Mouse (Mus musculus): ENCODE data around the gene Gbx1.

Gbx1 gene

GRCm38 (mm10) chr5:24525360-24526189 lies 1.4 kb downstream of the Gbx1 start:
- no peak for DNase-seq (ENCODE audit: low read depth in 2 of 2, low spot score in 2 of 2)

GRCm38 (mm10) chr5:24524522-24524921 lies 2.5 kb downstream of the Gbx1 start:
- no peak for DNase-seq (ENCODE audit: low read depth in 2 of 2, low spot score in 2 of 2)

GRCm38 (mm10) chr5:24523806-24524205 lies 3.2 kb downstream of the Gbx1 start:
- no peak for DNase-seq (ENCODE audit: low read depth in 2 of 2, low spot score in 2 of 2)

GRCm38 (mm10) chr5:24521366-24521765 lies 5.6 kb downstream of the Gbx1 start:
- no peak for DNase-seq (ENCODE audit: low read depth in 2 of 2, low spot score in 2 of 2)

- no peak for DNase-seq (ENCODE audit: low read depth in 2 of 2, low spot score in 2 of 2)
These were observed 14.7 kb downstream of the Gbx1 start for GRCm38 (mm10) chr5:24512271-24512670.

- DNase-seq (ENCODE audit: low read depth in 2 of 2, low spot score in 2 of 2), result no peak
These were observed 16.4 kb downstream of the Gbx1 start for GRCm38 (mm10) chr5:24510635-24511034.

GRCm38 (mm10) chr5:24508406-24508805 lies 18.6 kb downstream of the Gbx1 start:
- DNase-seq (ENCODE audit: low read depth in 2 of 2, low spot score in 2 of 2), result no peak

GRCm38 (mm10) chr5:24505513-24505912 lies 21.5 kb downstream of the Gbx1 start:
- DNase-seq (ENCODE audit: low read depth in 2 of 2, low spot score in 2 of 2), result no peak

GRCm38 (mm10) chr5:24502786-24503185 lies 24.2 kb downstream of the Gbx1 start:
- no peak for DNase-seq (ENCODE audit: low read depth in 2 of 2, low spot score in 2 of 2)

- DNase-seq (ENCODE audit: low read depth in 2 of 2, low spot score in 2 of 2), result no peak
These were observed 26.2 kb downstream of the Gbx1 start for GRCm38 (mm10) chr5:24500851-24501250.

GRCm38 (mm10) chr5:24499113-24499512 lies 27.9 kb downstream of the Gbx1 start:
- no peak for DNase-seq (ENCODE audit: low read depth in 2 of 2, low spot score in 2 of 2)

GRCm38 (mm10) chr5:24497526-24497925 lies 29.5 kb downstream of the Gbx1 start:
- no peak for DNase-seq (ENCODE audit: low read depth in 2 of 2, low spot score in 2 of 2)

- DNase-seq (ENCODE audit: low read depth in 2 of 2, low spot score in 2 of 2), result no peak
These were observed 30.2 kb downstream of the Gbx1 start for GRCm38 (mm10) chr5:24496756-24497155.

- DNase-seq (ENCODE audit: low read depth in 2 of 2, low spot score in 2 of 2), result no peak
These were observed 32.0 kb downstream of the Gbx1 start for GRCm38 (mm10) chr5:24495019-24495418.

GRCm38 (mm10) chr5:24492546-24493285 lies 34.3 kb downstream of the Gbx1 start:
- no peak for DNase-seq (ENCODE audit: low read depth in 2 of 2, low spot score in 2 of 2)

- no peak for DNase-seq (ENCODE audit: low read depth in 2 of 2, low spot score in 2 of 2)
These were observed 36.5 kb downstream of the Gbx1 start for GRCm38 (mm10) chr5:24490413-24490920.

- no peak for DNase-seq (ENCODE audit: low read depth in 2 of 2, low spot score in 2 of 2)
These were observed 40.3 kb downstream of the Gbx1 start for GRCm38 (mm10) chr5:24486738-24487137.

GRCm38 (mm10) chr5:24486097-24486496 lies 40.9 kb downstream of the Gbx1 start:
- DNase-seq (ENCODE audit: low read depth in 2 of 2, low spot score in 2 of 2), result peak; percentile 61 to 70

- DNase-seq (ENCODE audit: low read depth in 2 of 2, low spot score in 2 of 2), result no peak
These were observed 42.0 kb downstream of the Gbx1 start for GRCm38 (mm10) chr5:24484963-24485362.

- DNase-seq (ENCODE audit: low read depth in 2 of 2, low spot score in 2 of 2), result no peak
These were observed 43.7 kb downstream of the Gbx1 start for GRCm38 (mm10) chr5:24483326-24483725.

GRCm38 (mm10) chr5:24482247-24483079 lies 44.5 kb downstream of the Gbx1 start:
- DNase-seq (ENCODE audit: low read depth in 2 of 2, low spot score in 2 of 2), result no peak
